Mouse (Mus musculus): ENCODE measurements around the gene Vmn1r80. TPM values are rescaled to one million over a fixed set of nuclear protein-coding genes. Genes with fewer than 3 reads are reported as not detected.

Vmn1r80 gene
- polyA plus RNA-seq (2015; fragmentation: Nextera tagmentation; extraction: Ambion mirVana): not detected in 2 replicates

DNA sequence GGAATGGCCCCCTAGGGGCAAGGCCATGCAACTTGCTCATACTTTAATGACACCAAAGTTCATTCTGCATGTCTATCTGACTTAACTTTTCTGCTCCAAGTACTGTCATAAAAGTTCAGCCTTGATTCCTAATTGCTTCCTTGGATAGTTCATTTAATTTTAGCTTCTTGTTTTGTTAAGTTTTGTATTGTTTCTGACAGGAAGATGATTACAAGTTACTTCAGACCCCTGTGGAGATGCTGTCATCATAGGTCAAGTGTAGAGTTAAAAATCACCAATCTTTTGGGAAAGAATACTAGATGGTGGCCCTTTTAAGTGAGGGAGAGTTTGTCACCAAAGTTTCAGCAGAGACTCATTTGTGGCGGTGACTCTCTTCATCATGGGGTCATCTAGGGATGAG lies at the start of gene Vmn1r80:
Gene Vmn1r80 (plus strand): TSS at position 301 of the 400 bp plus-strand sequence.

DNA sequence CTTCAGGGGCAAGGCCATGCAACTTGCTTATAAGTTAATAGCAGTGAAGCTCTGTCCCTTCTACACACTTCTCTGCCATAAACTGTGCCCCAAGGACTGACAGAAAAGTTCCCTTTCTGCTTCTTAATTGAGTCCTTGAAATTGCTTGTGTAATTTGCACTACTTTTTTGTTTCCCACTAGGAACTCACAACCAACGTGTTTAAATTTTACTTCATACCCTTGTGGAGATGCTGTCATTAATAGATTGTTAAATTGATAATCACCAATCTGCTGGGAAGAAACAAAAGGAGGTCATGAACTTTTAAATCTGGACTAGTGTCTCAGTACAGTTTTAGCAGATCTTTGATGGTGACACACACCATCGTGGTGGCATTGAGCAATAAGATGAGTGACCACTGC lies 39.1 kb upstream of the Vmn1r80 start, which contains the start of gene Vmn1r78:
Gene Vmn1r78 (plus strand): TSS at position 301 of the 400 bp plus-strand sequence.

DNA sequence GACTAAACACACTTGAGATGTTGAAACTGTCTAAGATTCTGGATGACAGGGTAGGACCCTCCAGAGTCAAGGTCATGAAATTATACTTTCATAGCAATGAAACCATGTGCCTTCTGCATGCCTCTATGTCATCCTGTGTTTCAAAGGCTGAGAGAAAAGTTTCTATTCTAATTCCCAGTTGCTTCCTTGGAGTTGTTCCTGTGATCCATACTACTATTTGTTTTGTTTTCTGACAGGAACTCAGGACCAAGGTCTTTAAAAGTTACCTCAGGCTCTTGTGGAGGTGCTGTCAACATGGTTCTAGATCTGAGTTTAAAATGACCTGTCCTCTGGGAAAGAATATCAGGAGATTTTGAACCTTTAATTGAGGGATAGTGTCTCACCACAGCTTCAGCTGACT lies 18.1 kb upstream of the Vmn1r80 start, which contains the start of gene Vmn1r79:
Gene Vmn1r79 (plus strand): TSS at position 301 of the 400 bp plus-strand sequence.

Other genes with a start within 250 kb of the Vmn1r80 start
- not detected in 2 replicates for gene Vmn1r77, start 152.5 kb upstream of the Vmn1r80 start, polyA plus RNA-seq (2015; fragmentation: Nextera tagmentation; extraction: Ambion mirVana)
- gene Vmn1r78, start 39.0 kb upstream of the Vmn1r80 start, polyA plus RNA-seq (2015; fragmentation: Nextera tagmentation; extraction: Ambion mirVana): not detected in 2 replicates
- gene Vmn1r79, start 18.0 kb upstream of the Vmn1r80 start, polyA plus RNA-seq (2015; fragmentation: Nextera tagmentation; extraction: Ambion mirVana): not detected in 2 replicates
- not detected in 2 replicates for gene Vmn1r81, start 79.0 kb downstream of the Vmn1r80 start, polyA plus RNA-seq (2015; fragmentation: Nextera tagmentation; extraction: Ambion mirVana)
- not detected in 2 replicates for gene Vmn1r82, start 111.1 kb downstream of the Vmn1r80 start, polyA plus RNA-seq (2015; fragmentation: Nextera tagmentation; extraction: Ambion mirVana)
- gene Vmn1r83, start 140.2 kb downstream of the Vmn1r80 start, polyA plus RNA-seq (2015; fragmentation: Nextera tagmentation; extraction: Ambion mirVana): not detected in 2 replicates
- not detected in 2 replicates for gene Vmn1r84, start 180.0 kb downstream of the Vmn1r80 start, polyA plus RNA-seq (2015; fragmentation: Nextera tagmentation; extraction: Ambion mirVana)
- gene Zfp551, start 233.5 kb downstream of the Vmn1r80 start, polyA plus RNA-seq (2015; fragmentation: Nextera tagmentation; extraction: Ambion mirVana): 6.9 and 7.3 TPM in 2 replicates

All from neural tube, postnatal 0 days (tissue).